Mouse (Mus musculus) ES-Bruce4 (cell line): ENCODE measurements around the gene Ifitm10. TPM values are rescaled to one million over a fixed set of nuclear protein-coding genes. Genes with fewer than 3 reads are reported as not detected.

Source experiments
- H3K27ac ChIP-seq: 2 replicates; pipeline ENCODE4 v1.5.1; 2012; ENCODE audit warnings: low read length, inconsistent platforms; ENCODE audit not compliant: insufficient read depth
- H3K27me3 ChIP-seq: 2 replicates; pipeline ENCODE4 v1.6.1; 2012; ENCODE audit warnings: mild to moderate bottlenecking, low read length, inconsistent platforms; ENCODE audit not compliant: control insufficient read depth, poor library complexity, insufficient read depth, severe bottlenecking
- H3K36me3 ChIP-seq: 2 replicates; pipeline ENCODE4 v1.6.1; 2012; ENCODE audit warnings: inconsistent platforms, mild to moderate bottlenecking, low read length, moderate library complexity; ENCODE audit not compliant: control insufficient read depth, poor library complexity, insufficient read depth, severe bottlenecking
- H3K4me1 ChIP-seq: one replicate; pipeline ENCODE4 v1.8.1; 2011; ENCODE audit warnings: low read length; ENCODE audit not compliant: control insufficient read depth, insufficient read depth
- H3K4me3 ChIP-seq: 2 replicates; pipeline ENCODE4 v1.5.1; 2011; ENCODE audit warnings: low read depth, mild to moderate bottlenecking, low read length
- H3K9ac ChIP-seq: 2 replicates; pipeline ENCODE4 v1.6.1; 2012; ENCODE audit warnings: low read depth, mild to moderate bottlenecking, inconsistent platforms; ENCODE audit not compliant: poor library complexity, severe bottlenecking
- H3K9me3 ChIP-seq: replicated peaks from 2 replicates; pipeline ENCODE4 v1.6.1; 2012; ENCODE audit warnings: mild to moderate bottlenecking, low read length, inconsistent platforms; ENCODE audit not compliant: control insufficient read depth, poor library complexity, insufficient read depth, severe bottlenecking
- CTCF ChIP-seq: IDR thresholded peaks from one replicate; pipeline ENCODE4 v1.8.1; 2011; ENCODE audit warnings: low read depth, low read length
- EP300 ChIP-seq: IDR thresholded peaks from 2 replicates; pipeline ENCODE4 v1.6.1; 2011; ENCODE audit warnings: low read depth, low read length; ENCODE audit not compliant: insufficient read depth
- POLR2A ChIP-seq: IDR thresholded peaks from one replicate; pipeline ENCODE4 v1.8.1; 2011; ENCODE audit warnings: low read length; ENCODE audit not compliant: insufficient read depth
- polyA plus RNA-seq: library from polyadenylated mRNA; stranded (reverse); fragments of >200 nt; gene quantifications from 2 replicates; pipeline ENCODE4 v1.2.4, GENCODE M21; 2011; ENCODE audit warnings: low read depth; ENCODE audit not compliant: missing spikeins, insufficient read depth, insufficient read length

The Ifitm10 gene
- polyA plus RNA-seq, 1 experiment: not detected

- Histone ChIP-seq H3K9ac (no peak overlapping the region), H3K27ac (no peak overlapping the region), H3K36me3 (peaks cover 25% of the 10 kb centered on the region)
Observed at GRCm38 (mm10) chr7:142388198-142388597, 14.6 kb upstream of the Ifitm10 start.

DNA sequence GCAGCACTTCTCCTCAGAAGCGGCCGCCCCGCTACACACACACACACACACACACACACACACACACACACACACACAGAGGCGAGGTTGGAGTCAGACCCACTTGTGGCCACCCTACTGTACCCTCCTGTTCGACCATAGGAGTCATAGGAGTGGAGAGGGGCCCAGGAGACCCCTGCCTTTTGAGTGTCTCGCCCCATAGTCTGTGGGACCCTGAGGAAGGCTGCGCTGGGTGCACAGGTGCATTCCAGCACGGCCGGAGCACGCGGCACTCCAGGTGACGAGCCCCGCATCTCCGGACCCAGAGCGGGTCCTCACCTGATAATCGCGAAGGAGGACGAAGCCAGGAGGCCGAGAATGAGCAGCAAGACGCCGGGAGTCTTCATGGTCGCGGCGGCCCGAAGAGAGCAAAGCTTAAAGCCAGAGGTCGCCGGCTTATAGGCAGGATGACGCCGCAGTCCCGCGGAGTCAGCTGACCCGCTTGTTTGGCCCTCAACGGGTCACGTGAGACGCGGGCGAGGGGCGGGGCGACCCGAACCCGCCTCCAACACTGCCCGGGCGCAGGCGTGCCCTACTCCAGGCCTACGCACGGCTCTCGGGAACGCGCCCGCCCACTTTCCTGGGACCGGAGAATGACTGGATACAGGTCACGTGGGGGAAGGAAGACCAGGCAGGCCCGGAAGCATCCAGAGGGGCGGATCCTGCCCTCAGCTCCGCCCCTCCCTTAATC, 14.0 kb upstream of the Ifitm10 start, which contains the start of gene Ctsd:
Gene Ctsd, minus strand, starts transcription at position 620 of the 730 bp plus-strand sequence.
- no peaks in the 10 kb centered on the region for H3K9me3 ChIP-seq
- TF ChIP-seq CTCF: no peak
- no peak for TF ChIP-seq EP300
- no peak for TF ChIP-seq POLR2A
- peak within 1 kb of the TSS; percentile 86 for H3K4me3 ChIP-seq
- no peaks in the 10 kb centered on the region for H3K27me3 ChIP-seq
- H3K27ac ChIP-seq: no peak within 1 kb of the TSS
- peaks cover 1% of the 10 kb centered on the region for H3K4me1 ChIP-seq
- peak within 1 kb of the TSS; percentile 79 for H3K9ac ChIP-seq
- H3K36me3 ChIP-seq: peaks cover 31% of the 10 kb centered on the region

More at GRCm38 (mm10) chr7:142388198-142388597, 14.6 kb upstream of the Ifitm10 start:
- TF ChIP-seq POLR2A (no peak), CTCF (no peak), EP300 (no peak)
- no peaks in the 10 kb centered on the region for H3K9me3 ChIP-seq
- peak overlapping the region; percentile 19; the same call in 1 of the 2 replicates for H3K4me3 ChIP-seq
- H3K27me3 ChIP-seq: no peaks in the 10 kb centered on the region
- H3K4me1 ChIP-seq: peaks cover 6% of the 10 kb centered on the region

GRCm38 (mm10) chr7:142386621-142387201, 13.2 kb upstream of the Ifitm10 start:
- H3K36me3 ChIP-seq: peaks cover 34% of the 10 kb centered on the region
- peak overlapping the region; percentile 79 for H3K9ac ChIP-seq
- no peaks in the 10 kb centered on the region for H3K4me1 ChIP-seq
- TF ChIP-seq EP300 (no peak), POLR2A (no peak), CTCF (no peak)
- H3K27ac ChIP-seq: no peak overlapping the region
- H3K27me3 ChIP-seq: no peaks in the 10 kb centered on the region
- H3K4me3 ChIP-seq: peak overlapping the region; percentile 86
- no peaks in the 10 kb centered on the region for H3K9me3 ChIP-seq

GRCm38 (mm10) chr7:142385742-142386403, 12.3 kb upstream of the Ifitm10 start:
- Histone ChIP-seq H3K27ac (no peak overlapping the region), H3K9me3 (no peaks in the 10 kb centered on the region), H3K36me3 (peaks cover 37% of the 10 kb centered on the region), H3K9ac (peak overlapping the region; percentile 79), H3K27me3 (no peaks in the 10 kb centered on the region), H3K4me1 (no peaks in the 10 kb centered on the region), H3K4me3 (peak overlapping the region; percentile 86)
- TF ChIP-seq EP300 (no peak), POLR2A (no peak), CTCF (no peak)

GRCm38 (mm10) chr7:142384306-142384705, 10.8 kb upstream of the Ifitm10 start:
- Histone ChIP-seq H3K27ac (no peak overlapping the region), H3K27me3 (no peaks in the 10 kb centered on the region), H3K4me3 (no peak overlapping the region), H3K36me3 (peaks cover 46% of the 10 kb centered on the region), H3K4me1 (no peaks in the 10 kb centered on the region), H3K9me3 (no peaks in the 10 kb centered on the region), H3K9ac (no peak overlapping the region)
- TF ChIP-seq EP300 (no peak), CTCF (no peak), POLR2A (no peak)
